Mouse (Mus musculus): ENCODE measurements at regions not wholly inside any gene's neighbourhood (a gene's known extent, or its start where the extent isn't known, plus 50 kb on each side); places are given as distances from the start of the nearest gene placed in this dataset.
A peak's percentile ranks its signal among the peaks of the same experiment; 100 is the strongest.

- peak; percentile 8 for DNase-seq (ENCODE audit: low read depth)
Measured at GRCm38 (mm10) chr5:46488140-46488942, 630.9 kb upstream of the Lcorl start.

GRCm38 (mm10) chr5:46486740-46487326 is 629.4 kb upstream of the Lcorl start:
- no peak for DNase-seq (ENCODE audit: low read depth)

- no peak for DNase-seq (ENCODE audit: low read depth)
Measured at GRCm38 (mm10) chr5:46456356-46456755, 598.9 kb upstream of the Lcorl start.

- DNase-seq (ENCODE audit: low read depth), result no peak
Measured at GRCm38 (mm10) chr5:46448274-46448673, 590.9 kb upstream of the Lcorl start.

- DNase-seq (ENCODE audit: low read depth), result no peak
Measured at GRCm38 (mm10) chr5:46445844-46446243, 588.4 kb upstream of the Lcorl start.

GRCm38 (mm10) chr5:46445122-46445521 is 587.7 kb upstream of the Lcorl start:
- no peak for DNase-seq (ENCODE audit: low read depth)

- DNase-seq (ENCODE audit: low read depth), result peak; percentile 11
Measured at GRCm38 (mm10) chr5:46443805-46444340, 586.5 kb upstream of the Lcorl start.

- no peak for DNase-seq (ENCODE audit: low read depth)
Measured at GRCm38 (mm10) chr5:46442600-46443248, 585.3 kb upstream of the Lcorl start.

- no peak for DNase-seq (ENCODE audit: low read depth)
Measured at GRCm38 (mm10) chr5:46441716-46442115, 584.3 kb upstream of the Lcorl start.

- DNase-seq (ENCODE audit: low read depth), result no peak
Measured at GRCm38 (mm10) chr5:46431644-46432367, 574.4 kb upstream of the Lcorl start.

GRCm38 (mm10) chr5:46422738-46423137 is 565.3 kb upstream of the Lcorl start:
- DNase-seq (ENCODE audit: low read depth), result no peak

- DNase-seq (ENCODE audit: low read depth), result no peak
Measured at GRCm38 (mm10) chr5:46406969-46407368, 549.6 kb upstream of the Lcorl start.

GRCm38 (mm10) chr5:46406404-46406803 is 549.0 kb upstream of the Lcorl start:
- no peak for DNase-seq (ENCODE audit: low read depth)

GRCm38 (mm10) chr5:46386591-46386990 is 529.2 kb upstream of the Lcorl start:
- DNase-seq (ENCODE audit: low read depth), result no peak

GRCm38 (mm10) chr5:46367328-46367727 is 509.9 kb upstream of the Lcorl start:
- no peak for DNase-seq (ENCODE audit: low read depth)

GRCm38 (mm10) chr5:46363661-46364060 is 506.2 kb upstream of the Lcorl start:
- DNase-seq (ENCODE audit: low read depth), result no peak

- no peak for DNase-seq (ENCODE audit: low read depth)
Measured at GRCm38 (mm10) chr5:46361637-46362036, 504.2 kb upstream of the Lcorl start.

GRCm38 (mm10) chr5:46348448-46348847 is 491.0 kb upstream of the Lcorl start:
- DNase-seq (ENCODE audit: low read depth), result no peak

GRCm38 (mm10) chr5:46347368-46348083 is 490.1 kb upstream of the Lcorl start:
- peak; percentile 32 for DNase-seq (ENCODE audit: low read depth)

GRCm38 (mm10) chr5:46338461-46338860 is 481.0 kb upstream of the Lcorl start:
- no peak for DNase-seq (ENCODE audit: low read depth)

GRCm38 (mm10) chr5:46330880-46331279 is 473.5 kb upstream of the Lcorl start:
- DNase-seq (ENCODE audit: low read depth), result no peak
